Mouse (Mus musculus): ENCODE measurements around the gene Elf2.

Elf2 gene

GRCm38 (mm10) chr3:51206521-51206920, 133.9 kb downstream of the Elf2 start:
- DNase-seq = no peak

- no peak for DNase-seq
These were observed 135.6 kb downstream of the Elf2 start for GRCm38 (mm10) chr3:51204897-51205296.

- no peak for DNase-seq
These were observed 136.0 kb downstream of the Elf2 start for GRCm38 (mm10) chr3:51204441-51204840.

- DNase-seq = no peak
These were observed 136.6 kb downstream of the Elf2 start for GRCm38 (mm10) chr3:51203906-51204305.
